Mouse (Mus musculus): ENCODE results near the gene Tut1. TPM values are rescaled to one million over a fixed set of nuclear protein-coding genes. Genes with fewer than 3 reads are reported as not detected.

The Tut1 gene
- polyA plus RNA-seq, 1 experiment from 2014 or later = 25.4 TPM

GRCm38 (mm10) chr19:8944062-8944461 is 9.6 kb upstream of the Tut1 start:
- no peaks in the 10 kb centered on the region for H3K9me3 ChIP-seq (replicated peaks)
- peaks cover 47% of the 10 kb centered on the region for H3K36me3 ChIP-seq
- no peak overlapping the region for H3K4me3 ChIP-seq (replicated peaks)
- peak overlapping the region; percentile 70; the same call in 1 of the 2 replicates for H3K4me2 ChIP-seq
- H3K27me3 ChIP-seq (replicated peaks) = no peaks in the 10 kb centered on the region
- no peak for ATAC-seq (ENCODE audit: low FRiP score)
- 68% methylated on average over 5 of the region's 5 CpGs for WGBS
- H3K9ac ChIP-seq (replicated peaks) = no peak overlapping the region
- H3K27ac ChIP-seq (replicated peaks) = no peak overlapping the region
- H3K4me1 ChIP-seq = peaks cover 45% of the 10 kb centered on the region

- WGBS = 31% methylated on average over 5 of the region's 5 CpGs
- peaks cover 45% of the 10 kb centered on the region for H3K4me1 ChIP-seq
- H3K9ac ChIP-seq (replicated peaks) = no peak overlapping the region
- H3K4me3 ChIP-seq (replicated peaks) = peak overlapping the region; percentile 3; the same call in 1 of the 2 replicates
- ATAC-seq (ENCODE audit: low FRiP score) = no peak
- no peaks in the 10 kb centered on the region for H3K27me3 ChIP-seq (replicated peaks)
- H3K4me2 ChIP-seq = peak overlapping the region; percentile 39
- H3K9me3 ChIP-seq (replicated peaks) = no peaks in the 10 kb centered on the region
- H3K36me3 ChIP-seq = peaks cover 52% of the 10 kb centered on the region
- H3K27ac ChIP-seq (replicated peaks) = no peak overlapping the region
Measured at GRCm38 (mm10) chr19:8944750-8945149, 8.9 kb upstream of the Tut1 start.

GRCm38 (mm10) chr19:8945251-8945650 is 8.4 kb upstream of the Tut1 start:
- Histone ChIP-seq H3K9ac (replicated peaks) (0 out of 2 replicates have a peak overlapping the region, but pooled peaks have one; percentile 5), H3K27ac (replicated peaks) (peak overlapping the region; percentile 25; the same call in 1 of the 2 replicates), H3K27me3 (replicated peaks) (no peaks in the 10 kb centered on the region), H3K4me2 (peak overlapping the region; percentile 39), H3K4me3 (replicated peaks) (peak overlapping the region; percentile 3; the same call in 1 of the 2 replicates), H3K9me3 (replicated peaks) (no peaks in the 10 kb centered on the region), H3K36me3 (peaks cover 55% of the 10 kb centered on the region), H3K4me1 (peaks cover 43% of the 10 kb centered on the region)
- no peak for ATAC-seq (ENCODE audit: low FRiP score)
- 86% methylated on average over 6 of the region's 6 CpGs for WGBS

GRCm38 (mm10) chr19:8946929-8947328 is 6.7 kb upstream of the Tut1 start:
- H3K36me3 ChIP-seq = peaks cover 72% of the 10 kb centered on the region
- 96% methylated on average over 7 of the region's 7 CpGs for WGBS
- peaks cover 34% of the 10 kb centered on the region for H3K4me1 ChIP-seq
- no peak for ATAC-seq (ENCODE audit: low FRiP score)
- H3K4me2 ChIP-seq = no peak overlapping the region
- H3K9me3 ChIP-seq (replicated peaks) = no peaks in the 10 kb centered on the region
- H3K27me3 ChIP-seq (replicated peaks) = no peaks in the 10 kb centered on the region
- no peak overlapping the region for H3K4me3 ChIP-seq (replicated peaks)
- H3K9ac ChIP-seq (replicated peaks) = no peak overlapping the region
- no peak overlapping the region for H3K27ac ChIP-seq (replicated peaks)

GRCm38 (mm10) chr19:8950190-8950589 is 3.5 kb upstream of the Tut1 start:
- H3K9ac ChIP-seq (replicated peaks) = no peak overlapping the region
- 89% methylated on average over 5 of the region's 5 CpGs for WGBS
- no peak overlapping the region for H3K4me3 ChIP-seq (replicated peaks)
- no peak overlapping the region for H3K27ac ChIP-seq (replicated peaks)
- no peak overlapping the region for H3K4me2 ChIP-seq
- H3K4me1 ChIP-seq = peaks cover 33% of the 10 kb centered on the region
- H3K36me3 ChIP-seq = peaks cover 65% of the 10 kb centered on the region
- H3K27me3 ChIP-seq (replicated peaks) = no peaks in the 10 kb centered on the region
- no peaks in the 10 kb centered on the region for H3K9me3 ChIP-seq (replicated peaks)
- ATAC-seq (ENCODE audit: low FRiP score) = no peak

GRCm38 (mm10) chr19:8952241-8952640 is 1.4 kb upstream of the Tut1 start:
- H3K4me2 ChIP-seq = no peak overlapping the region
- peak overlapping the region; percentile 47; the same call in 1 of the 2 replicates for H3K9ac ChIP-seq (replicated peaks)
- no peak overlapping the region for H3K4me3 ChIP-seq (replicated peaks)
- no peaks in the 10 kb centered on the region for H3K27me3 ChIP-seq (replicated peaks)
- peaks cover 39% of the 10 kb centered on the region for H3K4me1 ChIP-seq
- H3K9me3 ChIP-seq (replicated peaks) = no peaks in the 10 kb centered on the region
- ATAC-seq (ENCODE audit: low FRiP score) = no peak
- H3K36me3 ChIP-seq = peaks cover 55% of the 10 kb centered on the region
- H3K27ac ChIP-seq (replicated peaks) = peak overlapping the region; percentile 88; the same call in 1 of the 2 replicates
- WGBS = 84% methylated on average over 9 of the region's 9 CpGs

- peaks cover 49% of the 10 kb centered on the region for H3K36me3 ChIP-seq
- no peak for ATAC-seq (ENCODE audit: low FRiP score)
- H3K9me3 ChIP-seq (replicated peaks) = no peaks in the 10 kb centered on the region
- peak overlapping the region; percentile 67 for H3K9ac ChIP-seq (replicated peaks)
- H3K4me3 ChIP-seq (replicated peaks) = peak overlapping the region; percentile 62
- WGBS = 5% methylated on average over 9 of the region's 9 CpGs
- H3K4me2 ChIP-seq = peak overlapping the region; percentile 66
- H3K27ac ChIP-seq (replicated peaks) = peak overlapping the region; percentile 79
- peaks cover 39% of the 10 kb centered on the region for H3K4me1 ChIP-seq
- H3K27me3 ChIP-seq (replicated peaks) = no peaks in the 10 kb centered on the region
Measured at GRCm38 (mm10) chr19:8954171-8954570, 524 bp downstream of the Tut1 start.

GRCm38 (mm10) chr19:8962256-8962655 is 8.6 kb downstream of the Tut1 start:
- Histone ChIP-seq H3K27ac (replicated peaks) (no peak overlapping the region), H3K4me2 (no peak overlapping the region), H3K9ac (replicated peaks) (no peak overlapping the region), H3K36me3 (peaks cover 78% of the 10 kb centered on the region), H3K4me1 (peaks cover 15% of the 10 kb centered on the region), H3K27me3 (replicated peaks) (no peaks in the 10 kb centered on the region), H3K9me3 (replicated peaks) (no peaks in the 10 kb centered on the region), H3K4me3 (replicated peaks) (no peak overlapping the region)
- ATAC-seq (ENCODE audit: low FRiP score) = no peak
- 96% methylated on average over 2 of the region's 2 CpGs for WGBS

GRCm38 (mm10) chr19:8965075-8965474 is 11.4 kb downstream of the Tut1 start:
- Histone ChIP-seq H3K27ac (replicated peaks) (no peak overlapping the region), H3K4me3 (replicated peaks) (no peak overlapping the region), H3K27me3 (replicated peaks) (no peaks in the 10 kb centered on the region), H3K4me1 (peaks cover 31% of the 10 kb centered on the region), H3K9me3 (replicated peaks) (no peaks in the 10 kb centered on the region), H3K36me3 (peaks cover 71% of the 10 kb centered on the region), H3K9ac (replicated peaks) (no peak overlapping the region), H3K4me2 (no peak overlapping the region)
- no peak for ATAC-seq (ENCODE audit: low FRiP score)
- 89% methylated on average over 11 of the region's 11 CpGs for WGBS

- Histone ChIP-seq H3K4me1 (peaks cover 31% of the 10 kb centered on the region), H3K36me3 (peaks cover 71% of the 10 kb centered on the region), H3K4me3 (replicated peaks) (peak overlapping the region; percentile 66; the same call in 1 of the 2 replicates), H3K9ac (replicated peaks) (peak overlapping the region; percentile 32), H3K27me3 (replicated peaks) (no peaks in the 10 kb centered on the region), H3K9me3 (replicated peaks) (no peaks in the 10 kb centered on the region), H3K27ac (replicated peaks) (peak overlapping the region; percentile 83; the same call in 1 of the 2 replicates), H3K4me2 (peak overlapping the region; percentile 79)
- 82% methylated on average over 8 of the region's 8 CpGs for WGBS
- no peak for ATAC-seq (ENCODE audit: low FRiP score)
Measured at GRCm38 (mm10) chr19:8965771-8966170, 12.1 kb downstream of the Tut1 start.

- peak overlapping the region; percentile 46 for H3K9ac ChIP-seq (replicated peaks)
- ATAC-seq (ENCODE audit: low FRiP score) = no peak
- H3K27ac ChIP-seq (replicated peaks) = peak overlapping the region; percentile 83
- 42% methylated on average over 5 of the region's 5 CpGs for WGBS
- H3K4me3 ChIP-seq (replicated peaks) = peak overlapping the region; percentile 66
- no peaks in the 10 kb centered on the region for H3K27me3 ChIP-seq (replicated peaks)
- H3K9me3 ChIP-seq (replicated peaks) = no peaks in the 10 kb centered on the region
- H3K36me3 ChIP-seq = peaks cover 71% of the 10 kb centered on the region
- peaks cover 31% of the 10 kb centered on the region for H3K4me1 ChIP-seq
- H3K4me2 ChIP-seq = peak overlapping the region; percentile 79
Measured at GRCm38 (mm10) chr19:8966198-8966589, 12.5 kb downstream of the Tut1 start.

GRCm38 (mm10) chr19:8966590-8967372 is 13.1 kb downstream of the Tut1 start, which contains the start of gene Eef1g:
Eef1g (plus strand) TSS chr19:8967041.
- H3K4me3 ChIP-seq (replicated peaks) = peak within 1 kb of the TSS; percentile 66
- H3K4me1 ChIP-seq = peaks cover 31% of the 10 kb centered on the region
- peak within 1 kb of the TSS; percentile 79 for H3K4me2 ChIP-seq
- H3K27ac ChIP-seq (replicated peaks) = peak within 1 kb of the TSS; percentile 86
- H3K9me3 ChIP-seq (replicated peaks) = no peaks in the 10 kb centered on the region
- peaks cover 71% of the 10 kb centered on the region for H3K36me3 ChIP-seq
- under 1% methylated on average over 52 of the region's 52 CpGs for WGBS
- peak; percentile 98 for ATAC-seq (ENCODE audit: low FRiP score)
- H3K9ac ChIP-seq (replicated peaks) = peak within 1 kb of the TSS; percentile 89
- H3K27me3 ChIP-seq (replicated peaks) = no peaks in the 10 kb centered on the region
